Mouse (Mus musculus) liver, adult 2 months (tissue): ENCODE data around the gene Ctxn1. TPM values are rescaled to one million over a fixed set of nuclear protein-coding genes. Genes with fewer than 3 reads are reported as not detected.
A peak's percentile ranks its signal among the peaks of the same experiment; 100 is the strongest.

ENCODE experiments used
- DNase-seq: peaks from one replicate; pipeline ENCODE4 v3.0.0-alpha.2; 2011; ENCODE audit warnings: low read depth, low spot score; ENCODE audit errors: extremely low read depth
- H3K27ac ChIP-seq: fragments of 200-500 bp; replicated peaks from 2 replicates; pipeline ENCODE4 v1.5.1; 2012; ENCODE audit warnings: low read depth, mild to moderate bottlenecking, control low read depth, inconsistent platforms, low read length; ENCODE audit not compliant: insufficient read depth
- H3K27me3 ChIP-seq: fragments of 200-500 bp; 2 replicates; pipeline ENCODE4 v1.6.1; 2012; ENCODE audit warnings: mild to moderate bottlenecking, moderate library complexity, low read length, inconsistent platforms; ENCODE audit not compliant: control insufficient read depth, insufficient read depth
- H3K36me3 ChIP-seq: fragments of 200-500 bp; 2 replicates; pipeline ENCODE4 v1.6.1; 2012; ENCODE audit warnings: low read length, inconsistent platforms; ENCODE audit not compliant: control insufficient read depth, insufficient read depth
- H3K4me1 ChIP-seq: fragments of 200-500 bp; 2 replicates; pipeline ENCODE4 v1.6.1; 2011; ENCODE audit warnings: low read length; ENCODE audit not compliant: control insufficient read depth, insufficient read depth
- H3K4me3 ChIP-seq: fragments of 200-500 bp; 2 replicates; pipeline ENCODE4 v1.5.1; 2011; ENCODE audit warnings: low read depth, mild to moderate bottlenecking, control low read depth, low read length, moderate library complexity; ENCODE audit not compliant: insufficient read depth
- H3K79me2 ChIP-seq: fragments of 200-500 bp; 2 replicates; pipeline ENCODE4 v1.6.1; 2012; ENCODE audit warnings: inconsistent platforms, mild to moderate bottlenecking, low read length, moderate library complexity; ENCODE audit not compliant: control insufficient read depth, insufficient read depth
- H3K9ac ChIP-seq: fragments of 200-500 bp; 2 replicates; pipeline ENCODE4 v1.6.1; 2012; ENCODE audit warnings: low read depth, mild to moderate bottlenecking, control low read depth, inconsistent platforms, low read length
- CTCF ChIP-seq: fragments of 200-500 bp; IDR thresholded peaks from 2 replicates; pipeline ENCODE4 v1.5.1; 2011; ENCODE audit warnings: low read depth, low read length, control low read depth
- POLR2A ChIP-seq: fragments of 200-500 bp; IDR thresholded peaks from 2 replicates; pipeline ENCODE4 v1.6.1; 2011; ENCODE audit warnings: low read length, control low read depth; ENCODE audit not compliant: insufficient read depth; ENCODE audit errors: extremely low read depth
- WGBS: fragments of 180-500 bp; shearing (Covaris S2); methylation state at CpG from one replicate; pipeline ENCODE4 v1.1.7; 2018; 5-methylcytosine and 5-hydroxymethylcytosine counted together
- polyA plus RNA-seq: library from polyadenylated mRNA; depleted of rRNA; stranded (reverse); fragments of >200 nt; gene quantifications from 2 replicates; pipeline ENCODE4 v1.2.3, GENCODE M21; 2012
- total RNA-seq: library from RNA; depleted of rRNA; stranded (reverse); fragments of >200 nt; gene quantifications from 2 replicates; pipeline ENCODE4 v1.2.3, GENCODE M21; 2014

Ctxn1 gene
- total and polyA plus RNA-seq, 2 experiments, result 0.28 to 2.0 TPM

GRCm38 (mm10) chr8:4247951-4248540 lies 11.0 kb downstream of the Ctxn1 start, which contains the start of gene Tgfbr3l:
Tgfbr3l (plus strand) TSS chr8:4248214.
- no peak for DNase-seq
- Histone ChIP-seq H3K4me3 (no peak within 1 kb of the TSS), H3K4me1 (peaks cover 4% of the 10 kb centered on the region), H3K27ac (no peak within 1 kb of the TSS), H3K79me2 (no peaks in the 10 kb centered on the region), H3K36me3 (peaks cover 13% of the 10 kb centered on the region), H3K27me3 (no peaks in the 10 kb centered on the region), H3K9ac (no peak within 1 kb of the TSS)
- TF ChIP-seq POLR2A (no peak), CTCF (no peak)
- 84% methylated on average over 15 of the region's 15 CpGs for WGBS

GRCm38 (mm10) chr8:4247241-4247640 lies 11.8 kb downstream of the Ctxn1 start:
- no peaks in the 10 kb centered on the region for H3K4me1 ChIP-seq
- no peak for DNase-seq
- H3K27ac ChIP-seq, result no peak overlapping the region
- H3K4me3 ChIP-seq, result no peak overlapping the region
- no peaks in the 10 kb centered on the region for H3K27me3 ChIP-seq
- H3K9ac ChIP-seq, result no peak overlapping the region
- 78% methylated on average over 8 of the region's 8 CpGs for WGBS
- H3K79me2 ChIP-seq, result no peaks in the 10 kb centered on the region
- peaks cover 13% of the 10 kb centered on the region for H3K36me3 ChIP-seq
- TF ChIP-seq CTCF (no peak), POLR2A (no peak)

- no peaks in the 10 kb centered on the region for H3K4me1 ChIP-seq
- peaks cover 13% of the 10 kb centered on the region for H3K36me3 ChIP-seq
- H3K79me2 ChIP-seq, result no peaks in the 10 kb centered on the region
- TF ChIP-seq CTCF (no peak), POLR2A (no peak)
- H3K27me3 ChIP-seq, result no peaks in the 10 kb centered on the region
- no peak overlapping the region for H3K27ac ChIP-seq
- H3K4me3 ChIP-seq, result no peak overlapping the region
- WGBS, result 88% methylated on average over 13 of the region's 13 CpGs
- H3K9ac ChIP-seq, result no peak overlapping the region
- DNase-seq, result no peak
Measured at GRCm38 (mm10) chr8:4245737-4246136, 13.3 kb downstream of the Ctxn1 start.

GRCm38 (mm10) chr8:4245061-4245460 lies 14.0 kb downstream of the Ctxn1 start:
- Histone ChIP-seq H3K27me3 (no peaks in the 10 kb centered on the region), H3K79me2 (peaks cover 6% of the 10 kb centered on the region; the same call in 1 of the 2 replicates), H3K4me3 (no peak overlapping the region), H3K36me3 (peaks cover 13% of the 10 kb centered on the region), H3K4me1 (peaks cover under 1% of the 10 kb centered on the region), H3K27ac (no peak overlapping the region), H3K9ac (no peak overlapping the region)
- WGBS, result 96% methylated on average over 5 of the region's 5 CpGs
- no peak for TF ChIP-seq POLR2A
- TF ChIP-seq CTCF, result no peak
- DNase-seq, result no peak

- H3K9ac ChIP-seq, result peak overlapping the region; percentile 43
- no peaks in the 10 kb centered on the region for H3K27me3 ChIP-seq
- peak overlapping the region; percentile 78 for H3K4me3 ChIP-seq
- peaks cover 12% of the 10 kb centered on the region; the same call in 1 of the 2 replicates for H3K79me2 ChIP-seq
- 4% methylated on average over 19 of the region's 19 CpGs for WGBS
- H3K27ac ChIP-seq, result peak overlapping the region; percentile 48
- H3K36me3 ChIP-seq, result peaks cover 9% of the 10 kb centered on the region
- peak; percentile 71 for DNase-seq
- TF ChIP-seq CTCF (no peak), POLR2A (no peak)
- peaks cover 10% of the 10 kb centered on the region for H3K4me1 ChIP-seq
Measured at GRCm38 (mm10) chr8:4239193-4239890, 19.7 kb downstream of the Ctxn1 start.
